Mouse (Mus musculus) liver, postnatal 0 days (tissue): ENCODE results near the gene Arpc4.

Source experiments
- CTCF ChIP-seq: sonication (generic); IDR thresholded peaks from 2 replicates; pipeline ENCODE4 v1.5.1; 2016; ENCODE audit warnings: antibody characterized with exemption, low read depth
- EP300 ChIP-seq: IDR thresholded peaks from 2 replicates; pipeline ENCODE4 v1.6.1; 2016; ENCODE audit warnings: antibody characterized with exemption, low read depth, mild to moderate bottlenecking

DNA sequence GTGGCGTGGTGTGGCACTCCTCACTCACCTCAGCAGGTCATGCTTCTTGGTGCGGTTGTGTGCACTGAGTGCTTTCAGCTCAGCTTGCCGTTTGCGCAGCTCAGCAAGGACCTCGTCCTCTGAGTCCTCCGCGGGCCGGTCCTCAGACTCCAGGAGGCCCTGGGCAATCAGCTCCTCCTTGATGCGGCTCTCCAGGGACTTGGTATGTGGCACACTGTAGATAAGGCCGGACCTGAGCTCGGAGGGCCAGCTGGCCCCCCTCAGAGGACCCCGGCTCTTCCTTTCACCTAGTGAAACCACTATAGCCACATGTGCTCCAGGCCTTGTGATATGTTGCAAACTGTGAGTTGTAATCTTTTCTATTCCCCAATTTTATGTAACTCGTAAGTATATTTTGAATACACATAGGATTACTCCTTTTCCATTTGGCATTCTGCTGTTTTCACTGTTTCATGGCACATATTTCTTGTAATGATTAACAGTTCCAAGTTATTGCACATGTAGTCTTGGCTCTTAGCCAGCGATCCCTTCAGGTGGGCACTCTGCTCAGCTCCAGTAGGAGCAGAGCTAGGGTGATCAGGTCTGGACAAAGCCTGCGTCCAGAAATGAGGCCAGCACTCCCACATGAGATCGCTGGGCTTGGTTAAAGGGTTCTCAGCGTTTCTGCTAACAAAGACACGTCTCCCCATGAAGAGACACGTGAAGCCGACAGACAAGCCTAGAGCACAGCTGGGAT is 7.6 kb upstream of the Arpc4 start:
- no peak for TF ChIP-seq CTCF
- no peak for TF ChIP-seq EP300
